Mouse (Mus musculus): ENCODE measurements around the gene Kank3.

- TF ChIP-seq CTCF (IDR thresholded peaks at IDR 0.05; ENCODE audit: low read depth) = no peak
- no peak for TF ChIP-seq EP300 (IDR thresholded peaks at IDR 0.05; ENCODE audit: low read depth)
These were observed 810 bp downstream of the Kank3 start for GRCm38 (mm10) chr17:33811142-33811516.

Data from heart, postnatal 0 days (tissue).